Mouse (Mus musculus) cerebellum, adult 2 months (tissue): ENCODE results near the gene Ulk4.

Experiments
- CTCF ChIP-seq: fragments of 200-500 bp; IDR thresholded peaks from 2 replicates; pipeline ENCODE4 v1.5.1; 2011; ENCODE audit warnings: low read depth, mild to moderate bottlenecking, control low read depth, low read length, moderate library complexity, borderline replicate concordance; ENCODE audit not compliant: insufficient read depth
- POLR2A ChIP-seq: fragments of 200-500 bp; IDR thresholded peaks from 2 replicates; pipeline ENCODE4 v1.6.1; 2011; ENCODE audit warnings: low read length, control low read depth, borderline replicate concordance; ENCODE audit not compliant: insufficient read depth

GRCm38 (mm10) chr9:120929081-120929480 is 347.9 kb downstream of the Ulk4 start, which contains the start of gene Ctnnb1:
- no peak for TF ChIP-seq POLR2A
- TF ChIP-seq CTCF = no peak
